Mouse (Mus musculus): ENCODE results near the gene Dnajc15. TPM values are rescaled to one million over a fixed set of nuclear protein-coding genes. Genes with fewer than 3 reads are reported as not detected.

The Dnajc15 gene
- polyA plus RNA-seq, 1 experiment from 2014 or later, result 77.7 TPM

GRCm38 (mm10) chr14:77817561-77817960 is 57.4 kb downstream of the Dnajc15 start:
- no peak overlapping the region for H3K4me3 ChIP-seq
- no peaks in the 10 kb centered on the region for H3K9me3 ChIP-seq
- H3K36me3 ChIP-seq, result peaks cover 7% of the 10 kb centered on the region; the same call in 1 of the 2 replicates
- no peak overlapping the region for H3K9ac ChIP-seq (replicated peaks)
- H3K4me1 ChIP-seq, result no peaks in the 10 kb centered on the region
- WGBS, result 94% methylated on average over 6 of the region's 6 CpGs
- no peak for ATAC-seq (ENCODE audit: low FRiP score, low read depth)
- no peaks in the 10 kb centered on the region for H3K27me3 ChIP-seq
- H3K4me2 ChIP-seq (replicated peaks), result no peak overlapping the region
- no peak overlapping the region for H3K27ac ChIP-seq (replicated peaks)

- WGBS, result 70% methylated on average over 4 of the region's 4 CpGs
- no peak for ATAC-seq (ENCODE audit: low FRiP score, low read depth)
These were observed 60.0 kb downstream of the Dnajc15 start for GRCm38 (mm10) chr14:77814935-77815334.

GRCm38 (mm10) chr14:77812890-77813289 is 62.0 kb downstream of the Dnajc15 start:
- Histone ChIP-seq H3K36me3 (no peaks in the 10 kb centered on the region), H3K27ac (replicated peaks) (no peak overlapping the region), H3K27me3 (no peaks in the 10 kb centered on the region), H3K9ac (replicated peaks) (no peak overlapping the region), H3K4me2 (replicated peaks) (no peak overlapping the region), H3K9me3 (no peaks in the 10 kb centered on the region), H3K4me3 (no peak overlapping the region), H3K4me1 (no peaks in the 10 kb centered on the region)
- no peak for ATAC-seq (ENCODE audit: low FRiP score, low read depth)
- WGBS, result 91% methylated on average over 1 of the region's 1 CpGs

More at GRCm38 (mm10) chr14:77814935-77815334, 60.0 kb downstream of the Dnajc15 start:
- H3K4me3 ChIP-seq, result no peak overlapping the region
- H3K4me1 ChIP-seq, result no peaks in the 10 kb centered on the region
- H3K9ac ChIP-seq (replicated peaks), result no peak overlapping the region
- H3K9me3 ChIP-seq, result no peaks in the 10 kb centered on the region
- H3K27ac ChIP-seq (replicated peaks), result no peak overlapping the region
- no peaks in the 10 kb centered on the region for H3K27me3 ChIP-seq
- no peak overlapping the region for H3K4me2 ChIP-seq (replicated peaks)
- no peaks in the 10 kb centered on the region for H3K36me3 ChIP-seq

GRCm38 (mm10) chr14:77811466-77811865 is 63.5 kb downstream of the Dnajc15 start:
- 87% methylated on average over 5 of the region's 5 CpGs for WGBS
- no peak for ATAC-seq (ENCODE audit: low FRiP score, low read depth)
- no peaks in the 10 kb centered on the region for H3K36me3 ChIP-seq

GRCm38 (mm10) chr14:77807836-77808235 is 67.1 kb downstream of the Dnajc15 start:
- peaks cover 6% of the 10 kb centered on the region for H3K4me1 ChIP-seq
- ATAC-seq (ENCODE audit: low FRiP score, low read depth), result no peak
- no peaks in the 10 kb centered on the region for H3K36me3 ChIP-seq
- no peaks in the 10 kb centered on the region for H3K9me3 ChIP-seq
- H3K9ac ChIP-seq (replicated peaks), result no peak overlapping the region
- H3K4me2 ChIP-seq (replicated peaks), result no peak overlapping the region
- WGBS, result 90% methylated on average over 4 of the region's 4 CpGs
- no peaks in the 10 kb centered on the region for H3K27me3 ChIP-seq
- no peak overlapping the region for H3K4me3 ChIP-seq
- no peak overlapping the region for H3K27ac ChIP-seq (replicated peaks)

More at GRCm38 (mm10) chr14:77811466-77811865, 63.5 kb downstream of the Dnajc15 start:
- Histone ChIP-seq H3K27ac (replicated peaks) (no peak overlapping the region), H3K9ac (replicated peaks) (no peak overlapping the region), H3K4me3 (no peak overlapping the region), H3K4me1 (no peaks in the 10 kb centered on the region), H3K4me2 (replicated peaks) (no peak overlapping the region), H3K27me3 (no peaks in the 10 kb centered on the region), H3K9me3 (no peaks in the 10 kb centered on the region)

GRCm38 (mm10) chr14:77806345-77806744 is 68.6 kb downstream of the Dnajc15 start:
- no peaks in the 10 kb centered on the region for H3K27me3 ChIP-seq
- H3K4me3 ChIP-seq, result no peak overlapping the region
- no peak for ATAC-seq (ENCODE audit: low FRiP score, low read depth)
- no peaks in the 10 kb centered on the region for H3K36me3 ChIP-seq
- no peak overlapping the region for H3K27ac ChIP-seq (replicated peaks)
- no peak overlapping the region for H3K9ac ChIP-seq (replicated peaks)
- H3K4me1 ChIP-seq, result peaks cover 19% of the 10 kb centered on the region
- no peak overlapping the region for H3K4me2 ChIP-seq (replicated peaks)
- WGBS, result 88% methylated on average over 5 of the region's 5 CpGs
- H3K9me3 ChIP-seq, result no peaks in the 10 kb centered on the region

- Histone ChIP-seq H3K4me1 (peaks cover 21% of the 10 kb centered on the region), H3K9me3 (no peaks in the 10 kb centered on the region), H3K4me3 (no peak overlapping the region), H3K4me2 (replicated peaks) (peak overlapping the region; percentile 12; the same call in 1 of the 2 replicates), H3K36me3 (no peaks in the 10 kb centered on the region), H3K9ac (replicated peaks) (no peak overlapping the region), H3K27ac (replicated peaks) (peak overlapping the region; percentile 73), H3K27me3 (no peaks in the 10 kb centered on the region)
- ATAC-seq (ENCODE audit: low FRiP score, low read depth), result peak; percentile 47; the same call in 1 of the 2 replicates
- 28% methylated on average over 5 of the region's 5 CpGs for WGBS
These were observed 72.7 kb downstream of the Dnajc15 start for GRCm38 (mm10) chr14:77802268-77802630.

- peak overlapping the region; percentile 73 for H3K27ac ChIP-seq (replicated peaks)
- peaks cover 21% of the 10 kb centered on the region for H3K4me1 ChIP-seq
- H3K36me3 ChIP-seq, result no peaks in the 10 kb centered on the region
- no peaks in the 10 kb centered on the region for H3K27me3 ChIP-seq
- no peak overlapping the region for H3K4me3 ChIP-seq
- H3K9ac ChIP-seq (replicated peaks), result no peak overlapping the region
- H3K4me2 ChIP-seq (replicated peaks), result peak overlapping the region; percentile 12; the same call in 1 of the 2 replicates
- peak; percentile 58; the same call in 1 of the 2 replicates for ATAC-seq (ENCODE audit: low FRiP score, low read depth)
- 66% methylated on average over 17 of the region's 17 CpGs for WGBS
- H3K9me3 ChIP-seq, result no peaks in the 10 kb centered on the region
These were observed 73.2 kb downstream of the Dnajc15 start for GRCm38 (mm10) chr14:77801571-77802267.

- no peaks in the 10 kb centered on the region for H3K27me3 ChIP-seq
- no peak overlapping the region for H3K27ac ChIP-seq (replicated peaks)
- H3K4me3 ChIP-seq, result no peak overlapping the region
- no peak for ATAC-seq (ENCODE audit: low FRiP score, low read depth)
- WGBS, result 83% methylated on average over 4 of the region's 4 CpGs
- peaks cover 3% of the 10 kb centered on the region for H3K4me1 ChIP-seq
- no peak overlapping the region for H3K4me2 ChIP-seq (replicated peaks)
- H3K9ac ChIP-seq (replicated peaks), result no peak overlapping the region
- H3K9me3 ChIP-seq, result no peaks in the 10 kb centered on the region
- H3K36me3 ChIP-seq, result no peaks in the 10 kb centered on the region
These were observed 78.4 kb downstream of the Dnajc15 start for GRCm38 (mm10) chr14:77796506-77796905.

GRCm38 (mm10) chr14:77795240-77795639 is 79.7 kb downstream of the Dnajc15 start:
- H3K4me2 ChIP-seq (replicated peaks), result no peak overlapping the region
- no peak overlapping the region for H3K4me3 ChIP-seq
- no peak overlapping the region for H3K27ac ChIP-seq (replicated peaks)
- ATAC-seq (ENCODE audit: low FRiP score, low read depth), result no peak
- H3K4me1 ChIP-seq, result no peaks in the 10 kb centered on the region
- no peaks in the 10 kb centered on the region for H3K27me3 ChIP-seq
- no peaks in the 10 kb centered on the region for H3K9me3 ChIP-seq
- H3K36me3 ChIP-seq, result no peaks in the 10 kb centered on the region
- no peak overlapping the region for H3K9ac ChIP-seq (replicated peaks)
- 88% methylated on average over 5 of the region's 5 CpGs for WGBS

- Histone ChIP-seq H3K9me3 (no peaks in the 10 kb centered on the region), H3K4me1 (no peaks in the 10 kb centered on the region), H3K4me3 (no peak overlapping the region), H3K4me2 (replicated peaks) (no peak overlapping the region), H3K36me3 (no peaks in the 10 kb centered on the region), H3K27ac (replicated peaks) (no peak overlapping the region), H3K27me3 (no peaks in the 10 kb centered on the region), H3K9ac (replicated peaks) (no peak overlapping the region)
- WGBS, result 79% methylated on average over 7 of the region's 7 CpGs
- ATAC-seq (ENCODE audit: low FRiP score, low read depth), result no peak
These were observed 80.5 kb downstream of the Dnajc15 start for GRCm38 (mm10) chr14:77794285-77794949.

- H3K4me2 ChIP-seq (replicated peaks), result no peak overlapping the region
- no peak overlapping the region for H3K4me3 ChIP-seq
- no peaks in the 10 kb centered on the region for H3K36me3 ChIP-seq
- H3K4me1 ChIP-seq, result no peaks in the 10 kb centered on the region
- H3K27me3 ChIP-seq, result no peaks in the 10 kb centered on the region
- ATAC-seq (ENCODE audit: low FRiP score, low read depth), result no peak
- H3K27ac ChIP-seq (replicated peaks), result no peak overlapping the region
- WGBS, result 95% methylated on average over 6 of the region's 6 CpGs
- H3K9me3 ChIP-seq, result no peaks in the 10 kb centered on the region
- H3K9ac ChIP-seq (replicated peaks), result no peak overlapping the region
These were observed 81.9 kb downstream of the Dnajc15 start for GRCm38 (mm10) chr14:77792998-77793397.

Data from midbrain, embryonic 12.5 days (tissue).